Mouse (Mus musculus) heart, embryonic 14.5 days (tissue): ENCODE measurements around the gene Krt83. TPM values are rescaled to one million over a fixed set of nuclear protein-coding genes. Genes with fewer than 3 reads are reported as not detected.
A peak's percentile ranks its signal among the peaks of the same experiment; 100 is the strongest.

Source experiments
- ATAC-seq: fragments of 200-750 bp; cut with Nextera tagmentation; 2 replicates; pipeline ENCODE4 v1.8.0; 2017; ENCODE audit warnings: low read depth, moderate TSS enrichment; ENCODE audit not compliant: insufficient number of reproducible peaks, insufficient read depth, low FRiP score
- H3K27ac ChIP-seq, 2 experiments: fragments of 200-500 bp in 1 of 2; fragments of 300-500 bp in 1 of 2; sonication (generic) in 1 of 2; replicated peaks in 1 of 2; 2 replicates each; pipeline ENCODE4 v1.5.1; 2012 to 2014; ENCODE audit warnings: low read depth in 2 of 2, low read length in 2 of 2, control low read depth in 1 of 2, mild to moderate bottlenecking in 1 of 2, mixed read lengths in 1 of 2; ENCODE audit not compliant: control insufficient read depth in 1 of 2, insufficient read depth in 1 of 2
- H3K27me3 ChIP-seq: fragments of 300-500 bp; sonication (generic); 2 replicates; pipeline ENCODE4 v1.6.1; 2014; ENCODE audit warnings: mild to moderate bottlenecking, low read length, control low read depth; ENCODE audit not compliant: control insufficient read depth, insufficient read depth
- H3K36me3 ChIP-seq: fragments of 300-500 bp; sonication (generic); 2 replicates; pipeline ENCODE4 v1.6.1; 2014; ENCODE audit warnings: mild to moderate bottlenecking, control low read depth, low read length, mixed read lengths; ENCODE audit not compliant: control insufficient read depth, insufficient read depth
- H3K4me1 ChIP-seq, 2 experiments: fragments of 200-500 bp in 1 of 2; fragments of 300-500 bp in 1 of 2; sonication (generic) in 1 of 2; 2 replicates each; pipeline ENCODE4 v1.6.1; 2012 to 2014; ENCODE audit warnings: low read length in 2 of 2, control low read depth in 1 of 2, mixed read lengths in 1 of 2; ENCODE audit not compliant: control insufficient read depth in 2 of 2, insufficient read depth in 2 of 2
- H3K4me2 ChIP-seq: fragments of 300-500 bp; sonication (generic); 2 replicates; pipeline ENCODE4 v1.6.1; 2014; ENCODE audit warnings: mild to moderate bottlenecking, low read length
- H3K4me3 ChIP-seq, 2 experiments: fragments of 200-500 bp in 1 of 2; fragments of 300-500 bp in 1 of 2; sonication (generic) in 1 of 2; 2 replicates each; pipeline ENCODE4 v1.5.1; 2012 to 2014; ENCODE audit warnings: low read length in 2 of 2, mild to moderate bottlenecking in 2 of 2, control low read depth in 1 of 2, low read depth in 1 of 2, moderate library complexity in 1 of 2; ENCODE audit not compliant: control insufficient read depth in 1 of 2, insufficient read depth in 1 of 2
- H3K9ac ChIP-seq: fragments of 300-500 bp; sonication (generic); 2 replicates; pipeline ENCODE4 v1.6.1; 2014; ENCODE audit warnings: mild to moderate bottlenecking, low read length
- H3K9me3 ChIP-seq: fragments of 300-500 bp; sonication (generic); 2 replicates; pipeline ENCODE4 v1.6.1; 2016; ENCODE audit warnings: low read length, control low read depth; ENCODE audit not compliant: control insufficient read depth
- WGBS: fragments of 180-500 bp; shearing (Covaris S2); extraction: QIAGEN DNeasy Blood & Tissue Kit; methylation state at CpG from one replicate; pipeline ENCODE4 v1.1.7; 2014; 5-methylcytosine and 5-hydroxymethylcytosine counted together
- polyA plus RNA-seq: library from polyadenylated mRNA; unstranded; fragments of >200 nt; fragmentation: Nextera tagmentation; extraction: Ambion mirVana; gene quantifications from 2 replicates; pipeline ENCODE4 v1.2.1, GENCODE M21; 2014

Gene Krt83
- polyA plus RNA-seq, 1 experiment from 2014 or later: not detected

DNA sequence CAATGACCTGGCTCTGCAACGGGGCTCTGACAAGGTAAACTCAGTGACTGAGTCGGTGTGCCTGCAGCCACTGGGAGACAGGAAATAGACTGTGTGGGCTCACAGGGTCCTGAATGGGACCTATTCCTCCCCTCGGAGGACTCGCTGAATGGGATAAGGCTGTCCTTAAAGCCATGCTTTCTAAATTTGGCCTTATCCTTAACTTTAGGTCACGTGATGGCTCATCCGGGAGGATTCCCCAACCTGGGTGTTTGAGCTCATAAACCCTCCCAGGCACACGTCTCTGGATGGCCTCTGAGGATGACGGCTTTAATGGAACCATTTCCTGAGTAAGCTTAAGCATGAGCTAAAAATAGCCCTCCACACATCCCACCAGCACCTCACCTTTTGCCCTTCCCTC lies 1.4 kb upstream of the Krt83 start:
- Histone ChIP-seq H3K27ac (no peak overlapping the region), H3K9ac (no peak overlapping the region), H3K4me1 (peaks cover 6 to 7% of the 10 kb centered on the region in 2 experiments), H3K9me3 (no peaks in the 10 kb centered on the region), H3K36me3 (no peaks in the 10 kb centered on the region), H3K27me3 (no peaks in the 10 kb centered on the region), H3K4me3 (no peak overlapping the region), H3K4me2 (no peak overlapping the region)
- no peak for ATAC-seq
- 17% methylated on average over 8 of the region's 8 CpGs for WGBS

DNA sequence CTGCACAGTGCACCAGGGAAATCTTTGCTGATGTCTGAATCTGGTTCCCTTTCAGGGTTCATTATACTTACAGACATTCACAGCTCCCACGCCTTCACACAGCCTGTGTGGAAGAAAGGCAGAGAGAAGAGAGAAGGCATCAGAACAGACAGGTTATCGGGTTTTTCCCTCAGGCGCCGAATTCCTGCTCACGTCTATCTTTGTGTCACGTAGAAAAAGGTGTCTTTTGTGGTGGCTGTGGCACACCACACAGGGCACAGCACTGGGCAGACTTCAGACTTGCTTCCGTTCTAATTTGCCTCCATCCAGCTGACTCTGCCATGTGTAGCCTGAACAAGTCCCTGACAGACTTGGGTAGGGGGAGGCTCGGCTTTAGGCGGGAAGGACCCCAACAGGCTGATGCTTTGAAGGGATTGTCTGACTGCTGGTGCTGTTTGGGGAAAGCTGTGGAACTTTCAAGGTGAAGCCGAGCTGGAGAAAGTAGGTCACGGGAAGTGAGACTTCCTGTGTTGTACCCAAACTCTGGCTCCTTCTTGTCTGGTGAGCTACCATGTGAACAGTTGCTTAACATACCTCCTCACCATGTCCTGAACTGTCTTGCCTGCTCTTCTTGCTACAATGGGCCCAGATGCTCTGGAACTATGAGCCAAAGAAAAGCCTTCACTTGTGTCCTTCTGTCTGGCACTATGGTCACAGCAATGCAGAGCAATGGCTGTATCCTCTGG lies 5.2 kb downstream of the Krt83 start:
- H3K27ac ChIP-seq: no peak overlapping the region
- no peak overlapping the region for H3K9ac ChIP-seq
- H3K9me3 ChIP-seq: no peaks in the 10 kb centered on the region
- H3K36me3 ChIP-seq: no peaks in the 10 kb centered on the region
- 74% methylated on average over 11 of the region's 11 CpGs for WGBS
- no peaks in the 10 kb centered on the region for H3K27me3 ChIP-seq
- no peak overlapping the region for H3K4me2 ChIP-seq
- no peak for ATAC-seq
- H3K4me3 ChIP-seq: no peak overlapping the region
- H3K4me1 ChIP-seq: 0 out of 4 replicates have a peak, but pooled peaks cover 0 to 2% of the 10 kb centered on the region in 2 experiments

- Histone ChIP-seq H3K4me1 (0 out of 4 replicates have a peak, but pooled peaks cover 0 to 2% of the 10 kb centered on the region in 2 experiments), H3K4me2 (no peak overlapping the region), H3K9ac (no peak overlapping the region), H3K4me3 (no peak overlapping the region), H3K27me3 (peaks cover 3% of the 10 kb centered on the region), H3K9me3 (no peaks in the 10 kb centered on the region), H3K36me3 (no peaks in the 10 kb centered on the region), H3K27ac (no peak overlapping the region)
- 78% methylated on average over 1 of the region's 1 CpGs for WGBS
- no peak for ATAC-seq
Observed at GRCm38 (mm10) chr15:101484939-101485338, 6.4 kb downstream of the Krt83 start.

GRCm38 (mm10) chr15:101483646-101484045 lies 7.7 kb downstream of the Krt83 start:
- peaks cover 16% of the 10 kb centered on the region for H3K27me3 ChIP-seq
- H3K27ac ChIP-seq: no peak overlapping the region
- H3K4me1 ChIP-seq: peaks cover 9% of the 10 kb centered on the region in 2 experiments; a peak in 2 of 4 replicates
- no peak overlapping the region for H3K4me2 ChIP-seq
- WGBS: 45% methylated on average over 1 of the region's 1 CpGs
- no peaks in the 10 kb centered on the region for H3K36me3 ChIP-seq
- H3K4me3 ChIP-seq: no peak overlapping the region
- no peaks in the 10 kb centered on the region for H3K9me3 ChIP-seq
- H3K9ac ChIP-seq: no peak overlapping the region
- ATAC-seq: no peak

DNA sequence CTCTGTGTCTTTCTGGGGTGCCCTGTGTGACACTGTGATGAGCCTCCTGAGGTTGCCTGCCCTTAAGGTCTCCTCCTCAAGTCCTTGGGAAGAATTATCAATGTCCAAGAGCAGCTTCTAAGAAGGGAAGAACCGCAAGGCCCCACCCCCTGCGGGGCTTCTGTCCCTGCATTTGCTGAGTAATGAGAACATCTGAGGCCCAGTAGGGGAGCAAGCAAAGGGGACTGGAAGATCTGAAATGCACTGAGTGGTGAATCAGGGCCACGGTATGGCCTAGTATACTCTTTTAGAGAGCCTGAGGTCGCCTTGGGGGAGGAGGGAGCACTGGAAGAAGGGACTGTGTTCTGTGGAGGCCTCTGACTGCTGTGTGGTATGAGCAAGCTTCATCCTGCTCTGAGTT lies 9.3 kb downstream of the Krt83 start:
- no peak overlapping the region for H3K27ac ChIP-seq
- no peak overlapping the region for H3K4me2 ChIP-seq
- peaks cover 26% of the 10 kb centered on the region for H3K27me3 ChIP-seq
- 34% methylated on average over 4 of the region's 4 CpGs for WGBS
- H3K4me1 ChIP-seq: peaks cover 9% of the 10 kb centered on the region in 2 experiments; a peak in 2 of 4 replicates
- no peak for ATAC-seq
- H3K4me3 ChIP-seq: no peak overlapping the region
- H3K36me3 ChIP-seq: no peaks in the 10 kb centered on the region
- no peak overlapping the region for H3K9ac ChIP-seq
- no peaks in the 10 kb centered on the region for H3K9me3 ChIP-seq

GRCm38 (mm10) chr15:101479666-101480060 lies 11.6 kb downstream of the Krt83 start:
- Histone ChIP-seq H3K27ac (no peak overlapping the region), H3K27me3 (peaks cover 26% of the 10 kb centered on the region), H3K36me3 (no peaks in the 10 kb centered on the region), H3K4me2 (peak overlapping the region; percentile 62), H3K9me3 (no peaks in the 10 kb centered on the region), H3K4me1 (peaks cover 7 to 9% of the 10 kb centered on the region in 2 experiments; a peak in 2 of 4 replicates), H3K4me3 (peak overlapping the region in 1 of 2 experiments; percentile 26; a peak in 2 of 4 replicates), H3K9ac (no peak overlapping the region)
- ATAC-seq: no peak
- WGBS: 34% methylated on average over 11 of the region's 11 CpGs

GRCm38 (mm10) chr15:101479007-101479665 lies 12.2 kb downstream of the Krt83 start:
- H3K4me2 ChIP-seq: peak overlapping the region; percentile 62
- H3K36me3 ChIP-seq: no peaks in the 10 kb centered on the region
- H3K4me3 ChIP-seq: peak overlapping the region; percentile 3 to 26; a peak in 3 of 4 replicates
- ATAC-seq: no peak
- WGBS: 9% methylated on average over 31 of the region's 31 CpGs
- no peaks in the 10 kb centered on the region for H3K9me3 ChIP-seq
- no peak overlapping the region; the same call in 1 of the 2 replicates for H3K9ac ChIP-seq
- H3K27me3 ChIP-seq: peaks cover 26% of the 10 kb centered on the region
- H3K27ac ChIP-seq: no peak overlapping the region
- H3K4me1 ChIP-seq: peaks cover 7 to 9% of the 10 kb centered on the region in 2 experiments; a peak in 2 of 4 replicates
